Mouse (Mus musculus): ENCODE results near the gene Unc13a.

DNA sequence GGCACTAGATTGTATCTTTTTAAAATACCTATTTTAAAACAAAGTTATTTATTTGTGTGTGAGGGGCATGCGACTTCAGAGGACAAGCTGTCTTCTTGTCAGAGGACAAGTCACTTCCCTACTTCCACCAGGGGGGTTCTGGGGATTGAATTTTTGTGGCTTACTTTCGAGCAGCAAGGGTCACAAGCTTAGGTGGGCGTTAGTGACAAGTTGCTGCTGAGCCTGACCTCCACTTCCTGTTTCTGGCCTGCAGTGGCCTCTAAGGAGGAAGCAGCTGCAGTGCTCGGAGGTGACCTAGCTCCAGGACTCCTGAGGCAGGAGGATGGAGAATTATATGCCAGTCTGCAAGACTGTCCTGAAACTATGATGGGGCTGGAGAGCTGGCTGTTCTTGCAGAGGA is 58.1 kb downstream of the Unc13a start:
- no peak for TF ChIP-seq ZNF384 (IDR thresholded peaks at IDR 0.05; ENCODE audit: low read depth, low read length)
- no peak for TF ChIP-seq CHD2 (IDR thresholded peaks at IDR 0.05; ENCODE audit: low read depth, low read length)
- TF ChIP-seq MAFK (IDR thresholded peaks at IDR 0.05; ENCODE audit: insufficient read depth, low read depth, low read length), result no peak
